11 mouse cellular contexts compared by ENCODE assay signal in the genomic region with DNA sequence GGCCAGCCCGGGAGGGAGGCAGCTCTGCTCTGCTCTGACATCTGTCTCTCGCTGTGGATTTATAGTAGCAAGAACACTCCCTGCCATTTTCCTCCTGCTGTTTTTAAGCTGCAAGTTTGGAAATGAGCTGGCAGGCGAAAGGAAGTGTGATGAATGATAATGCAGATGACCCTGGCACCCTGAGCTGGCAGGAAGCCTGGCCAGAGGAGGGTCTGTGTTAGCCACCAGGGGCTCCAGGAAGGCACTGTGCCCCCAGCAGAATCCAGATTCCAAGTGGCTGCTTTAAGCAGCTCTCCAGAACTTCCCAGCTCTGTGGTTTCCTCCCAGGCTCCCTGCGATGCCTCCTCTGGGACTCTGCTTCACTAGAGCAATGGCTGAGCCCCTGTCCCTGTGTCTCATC. TPM values are rescaled to one million over a fixed set of nuclear protein-coding genes. Genes with fewer than 3 reads are reported as not detected.
DNase-seq lines count a peak whose midpoint lies in the region; ATAC-seq lines count a peak whose summit lies in the region.
"Had no signal": no experiment of that assay in that cellular context is flagged by ENCODE, and none has a peak within 500 bp of the region (broad histone marks: within the 10 kb centered on the region; RNA-seq: fewer than 3 reads in every experiment).

No protein-coding gene starts in this region.

- 57% methylated on average over 4 of the region's 4 CpGs for WGBS in forebrain, embryonic 13.5 days
- WGBS in forebrain, embryonic 14.5 days = 69% methylated on average over 4 of the region's 4 CpGs
- WGBS in intestine, embryonic 15.5 days = 41% methylated on average over 4 of the region's 4 CpGs

- no peaks in the 10 kb centered on the region for H3K9me3 ChIP-seq in forebrain, embryonic 13.5 days (replicated peaks)
- no peaks in the 10 kb centered on the region for H3K9me3 ChIP-seq in forebrain, embryonic 14.5 days (replicated peaks; ENCODE audit: control insufficient read depth, low read length)
- H3K9me3 ChIP-seq in intestine, embryonic 15.5 days = no peaks in the 10 kb centered on the region

- no peak overlapping the region for H3K4me2 ChIP-seq in forebrain, embryonic 13.5 days
- no peak overlapping the region for H3K4me2 ChIP-seq in forebrain, embryonic 14.5 days (ENCODE audit: low read length)
- no peak overlapping the region for H3K4me2 ChIP-seq in intestine, embryonic 15.5 days (replicated peaks)

- no peak for DNase-seq in forebrain, embryonic 14.5 days (ENCODE audit: low spot score)
- DNase-seq in layer of hippocampus, postnatal 10 days (ENCODE audit: low spot score in 2 of 2) = peak; percentile 38 to 40
- DNase-seq in layer of hippocampus, postnatal 36 days = no peak
- peak; percentile 25 for DNase-seq in A20 (ENCODE audit: low read depth, low spot score)
- peak; percentile 58 for DNase-seq in induced T-regulatory cell, adult 2 months (ENCODE audit: low read depth)
- no peak for DNase-seq in thymus, postnatal 0 days (ENCODE audit: low spot score)
- DNase-seq: lung, postnatal 4 days had no signal

- no peak overlapping the region for H3K4me3 ChIP-seq in forebrain, embryonic 13.5 days
- H3K4me3 ChIP-seq in forebrain, embryonic 14.5 days (ENCODE audit: low read depth, low read length) = no peak overlapping the region
- H3K4me3 ChIP-seq in intestine, embryonic 15.5 days (replicated peaks) = no peak overlapping the region
- H3K4me3 ChIP-seq: myocyte had no signal

- H3K36me3 ChIP-seq in forebrain, embryonic 13.5 days (ENCODE audit: poor library complexity, severe bottlenecking) = peaks cover 8% of the 10 kb centered on the region; the same call in 1 of the 2 replicates
- H3K36me3 ChIP-seq in forebrain, embryonic 14.5 days (ENCODE audit: control insufficient read depth, insufficient read depth, low read length) = 0 out of 2 replicates have a peak, but pooled peaks cover 3% of the 10 kb centered on the region
- H3K36me3 ChIP-seq in intestine, embryonic 15.5 days = 0 out of 2 replicates have a peak, but pooled peaks cover 10% of the 10 kb centered on the region

- H3K27ac ChIP-seq in forebrain, embryonic 13.5 days = no peak overlapping the region
- H3K27ac ChIP-seq in forebrain, embryonic 14.5 days (ENCODE audit: low read depth, low read length) = no peak overlapping the region
- no peak overlapping the region for H3K27ac ChIP-seq in intestine, embryonic 15.5 days

- peaks cover 10% of the 10 kb centered on the region for H3K4me1 ChIP-seq in forebrain, embryonic 13.5 days
- H3K4me1 ChIP-seq in forebrain, embryonic 14.5 days (ENCODE audit: control insufficient read depth, insufficient read depth, low read length) = no peaks in the 10 kb centered on the region
- H3K4me1 ChIP-seq in intestine, embryonic 15.5 days (replicated peaks) = 0 out of 2 replicates have a peak, but pooled peaks cover 2% of the 10 kb centered on the region

- no peaks in the 10 kb centered on the region for H3K27me3 ChIP-seq in forebrain, embryonic 13.5 days
- no peaks in the 10 kb centered on the region for H3K27me3 ChIP-seq in forebrain, embryonic 14.5 days (replicated peaks; ENCODE audit: control insufficient read depth, insufficient read depth, low read length)
- H3K27me3 ChIP-seq in intestine, embryonic 15.5 days (replicated peaks) = no peaks in the 10 kb centered on the region
- H3K27me3 ChIP-seq: Patski had no signal

- H3K9ac ChIP-seq in forebrain, embryonic 13.5 days = peak overlapping the region; percentile 17; the same call in 1 of the 2 replicates
- no peak overlapping the region for H3K9ac ChIP-seq in forebrain, embryonic 14.5 days (ENCODE audit: low read length)
- H3K9ac ChIP-seq in intestine, embryonic 15.5 days = no peak overlapping the region

- no peak for ATAC-seq in forebrain, embryonic 13.5 days
- ATAC-seq in forebrain, embryonic 14.5 days = no peak
- ATAC-seq in intestine, embryonic 15.5 days = no peak
- ATAC-seq: Patski had no signal

RNA-seq across cellular contexts. Expression of a gene that starts 15.7 kb away (rescaled TPM):
- 16.9 and 18.4 TPM in 2 replicates for polyA plus RNA-seq in forebrain, embryonic 13.5 days (2015; fragmentation: Nextera tagmentation; extraction: Ambion mirVana)
- polyA plus RNA-seq in forebrain, embryonic 14.5 days (2014; fragmentation: Nextera tagmentation; extraction: Ambion mirVana) = 18.8 and 19.7 TPM in 2 replicates
- 10 to 100 TPM; 43.9 to 44.2 TPM for total RNA-seq in layer of hippocampus, postnatal 10 days (2021)
- 10 to 100 TPM; 48.0 to 48.3 TPM for total RNA-seq in layer of hippocampus, postnatal 36 days (2021)
- polyA plus RNA-seq in thymus, postnatal 0 days (2015; fragmentation: Nextera tagmentation; extraction: Ambion mirVana) = 13.5 and 14.6 TPM in 2 replicates
- polyA plus RNA-seq in intestine, embryonic 15.5 days (2015; fragmentation: Nextera tagmentation; extraction: Ambion mirVana) = 24.5 and 25.2 TPM in 2 replicates

Comparison
In these comparisons a context has a peak if more than half of its experiments do, and no peak if none do; other contexts are left out.
1. DNase-seq: peak in layer of hippocampus, postnatal 10 days (2 of 2), A20 (single experiment) and induced T-regulatory cell, adult 2 months (single experiment); none in forebrain, embryonic 14.5 days (single experiment), layer of hippocampus, postnatal 36 days (0 of 2) and thymus, postnatal 0 days (single experiment).